Mouse (Mus musculus): ENCODE results near the gene Gls. TPM values are rescaled to one million over a fixed set of nuclear protein-coding genes. Genes with fewer than 3 reads are reported as not detected.

The Gls gene
- polyA plus RNA-seq, 1 experiment from 2014 or later = 8.0 TPM

GRCm38 (mm10) chr1:52264290-52264689 is 31.3 kb upstream of the Gls start:
- H3K27ac ChIP-seq = no peak overlapping the region
- H3K27me3 ChIP-seq = no peaks in the 10 kb centered on the region
- 53% methylated on average over 3 of the region's 3 CpGs for WGBS (ENCODE audit: insufficient replicate concordance)
- H3K9me3 ChIP-seq (replicated peaks) = no peaks in the 10 kb centered on the region
- H3K9ac ChIP-seq = no peak overlapping the region
- H3K4me1 ChIP-seq (replicated peaks) = no peaks in the 10 kb centered on the region
- DNase-seq (no peak), ATAC-seq (ENCODE audit: low read depth) (no peak)
- no peak overlapping the region for H3K4me3 ChIP-seq (replicated peaks)
- H3K36me3 ChIP-seq = no peaks in the 10 kb centered on the region
- H3K4me2 ChIP-seq = no peak overlapping the region

- H3K27me3 ChIP-seq = no peaks in the 10 kb centered on the region
- no peak for DNase-seq
- no peaks in the 10 kb centered on the region for H3K4me1 ChIP-seq (replicated peaks)
- no peak overlapping the region for H3K4me3 ChIP-seq (replicated peaks)
- no peaks in the 10 kb centered on the region for H3K9me3 ChIP-seq (replicated peaks)
- H3K27ac ChIP-seq = no peak overlapping the region
- H3K36me3 ChIP-seq = no peaks in the 10 kb centered on the region
- no peak overlapping the region for H3K9ac ChIP-seq
- ATAC-seq (ENCODE audit: low read depth) = no peak
- 76% methylated on average over 4 of the region's 4 CpGs for WGBS (ENCODE audit: insufficient replicate concordance)
- H3K4me2 ChIP-seq = no peak overlapping the region
These were observed 27.5 kb upstream of the Gls start for GRCm38 (mm10) chr1:52260354-52261090.

- WGBS (ENCODE audit: insufficient replicate concordance) = 69% methylated on average over 9 of the region's 9 CpGs
- Histone ChIP-seq H3K4me3 (replicated peaks) (no peak overlapping the region), H3K4me2 (no peak overlapping the region), H3K9me3 (replicated peaks) (no peaks in the 10 kb centered on the region), H3K4me1 (replicated peaks) (no peaks in the 10 kb centered on the region), H3K9ac (no peak overlapping the region), H3K27ac (no peak overlapping the region), H3K36me3 (no peaks in the 10 kb centered on the region), H3K27me3 (no peaks in the 10 kb centered on the region)
- ATAC-seq (ENCODE audit: low read depth) = no peak
- DNase-seq = no peak
These were observed 25.1 kb upstream of the Gls start for GRCm38 (mm10) chr1:52258006-52258749.

- Histone ChIP-seq H3K4me1 (replicated peaks) (no peaks in the 10 kb centered on the region), H3K4me3 (replicated peaks) (no peak overlapping the region), H3K9me3 (replicated peaks) (no peaks in the 10 kb centered on the region), H3K4me2 (no peak overlapping the region), H3K36me3 (no peaks in the 10 kb centered on the region), H3K9ac (no peak overlapping the region), H3K27ac (no peak overlapping the region), H3K27me3 (no peaks in the 10 kb centered on the region)
- 56% methylated on average over 4 of the region's 4 CpGs for WGBS (ENCODE audit: insufficient replicate concordance)
- ATAC-seq (ENCODE audit: low read depth) (no peak), DNase-seq (no peak)
These were observed 23.9 kb upstream of the Gls start for GRCm38 (mm10) chr1:52256916-52257315.

GRCm38 (mm10) chr1:52256194-52256593 is 23.2 kb upstream of the Gls start:
- no peak overlapping the region for H3K4me2 ChIP-seq
- H3K9me3 ChIP-seq (replicated peaks) = no peaks in the 10 kb centered on the region
- no peaks in the 10 kb centered on the region for H3K4me1 ChIP-seq (replicated peaks)
- H3K36me3 ChIP-seq = no peaks in the 10 kb centered on the region
- ATAC-seq (ENCODE audit: low read depth) (no peak), DNase-seq (no peak)
- no peaks in the 10 kb centered on the region for H3K27me3 ChIP-seq
- no peak overlapping the region for H3K9ac ChIP-seq
- H3K27ac ChIP-seq = no peak overlapping the region
- no peak overlapping the region for H3K4me3 ChIP-seq (replicated peaks)
- 55% methylated on average over 4 of the region's 4 CpGs for WGBS (ENCODE audit: insufficient replicate concordance)

GRCm38 (mm10) chr1:52254411-52254810 is 21.4 kb upstream of the Gls start:
- Histone ChIP-seq H3K4me2 (no peak overlapping the region), H3K27me3 (no peaks in the 10 kb centered on the region), H3K36me3 (no peaks in the 10 kb centered on the region), H3K4me3 (replicated peaks) (no peak overlapping the region), H3K4me1 (replicated peaks) (no peaks in the 10 kb centered on the region), H3K9ac (no peak overlapping the region), H3K27ac (no peak overlapping the region), H3K9me3 (replicated peaks) (no peaks in the 10 kb centered on the region)
- ATAC-seq (ENCODE audit: low read depth) = no peak
- DNase-seq = no peak
- 53% methylated on average over 2 of the region's 2 CpGs for WGBS (ENCODE audit: insufficient replicate concordance)

GRCm38 (mm10) chr1:52253386-52253785 is 20.4 kb upstream of the Gls start:
- no peak overlapping the region for H3K4me2 ChIP-seq
- H3K36me3 ChIP-seq = no peaks in the 10 kb centered on the region
- no peak overlapping the region for H3K27ac ChIP-seq
- DNase-seq = no peak
- ATAC-seq (ENCODE audit: low read depth) = no peak
- H3K4me1 ChIP-seq (replicated peaks) = no peaks in the 10 kb centered on the region
- H3K9ac ChIP-seq = no peak overlapping the region
- no peak overlapping the region for H3K4me3 ChIP-seq (replicated peaks)
- no peaks in the 10 kb centered on the region for H3K27me3 ChIP-seq
- 61% methylated on average over 6 of the region's 6 CpGs for WGBS (ENCODE audit: insufficient replicate concordance)
- no peaks in the 10 kb centered on the region for H3K9me3 ChIP-seq (replicated peaks)

GRCm38 (mm10) chr1:52252447-52252846 is 19.4 kb upstream of the Gls start:
- Histone ChIP-seq H3K4me1 (replicated peaks) (no peaks in the 10 kb centered on the region), H3K27me3 (no peaks in the 10 kb centered on the region), H3K36me3 (no peaks in the 10 kb centered on the region), H3K4me2 (no peak overlapping the region), H3K4me3 (replicated peaks) (no peak overlapping the region), H3K9me3 (replicated peaks) (no peaks in the 10 kb centered on the region), H3K27ac (no peak overlapping the region), H3K9ac (no peak overlapping the region)
- DNase-seq = no peak
- no peak for ATAC-seq (ENCODE audit: low read depth)
- 43% methylated on average over 2 of the region's 2 CpGs for WGBS (ENCODE audit: insufficient replicate concordance)

- H3K9me3 ChIP-seq (replicated peaks) = no peaks in the 10 kb centered on the region
- H3K4me2 ChIP-seq = no peak overlapping the region
- DNase-seq (no peak), ATAC-seq (ENCODE audit: low read depth) (no peak)
- no peaks in the 10 kb centered on the region for H3K4me1 ChIP-seq (replicated peaks)
- no peak overlapping the region for H3K27ac ChIP-seq
- no peaks in the 10 kb centered on the region for H3K36me3 ChIP-seq
- H3K27me3 ChIP-seq = no peaks in the 10 kb centered on the region
- H3K4me3 ChIP-seq (replicated peaks) = no peak overlapping the region
- no peak overlapping the region for H3K9ac ChIP-seq
- WGBS (ENCODE audit: insufficient replicate concordance) = 68% methylated on average over 7 of the region's 7 CpGs
These were observed 18.2 kb upstream of the Gls start for GRCm38 (mm10) chr1:52251038-52251735.

GRCm38 (mm10) chr1:52248899-52249556 is 16.0 kb upstream of the Gls start:
- DNase-seq (no peak), ATAC-seq (ENCODE audit: low read depth) (no peak)
- no peaks in the 10 kb centered on the region for H3K36me3 ChIP-seq
- H3K4me3 ChIP-seq (replicated peaks) = no peak overlapping the region
- H3K27me3 ChIP-seq = no peaks in the 10 kb centered on the region
- no peak overlapping the region for H3K4me2 ChIP-seq
- no peaks in the 10 kb centered on the region for H3K9me3 ChIP-seq (replicated peaks)
- 49% methylated on average over 3 of the region's 3 CpGs for WGBS (ENCODE audit: insufficient replicate concordance)
- H3K9ac ChIP-seq = no peak overlapping the region
- H3K4me1 ChIP-seq (replicated peaks) = no peaks in the 10 kb centered on the region
- H3K27ac ChIP-seq = no peak overlapping the region

- ATAC-seq (ENCODE audit: low read depth) = no peak
- WGBS (ENCODE audit: insufficient replicate concordance) = 62% methylated on average over 3 of the region's 3 CpGs
- H3K36me3 ChIP-seq = no peaks in the 10 kb centered on the region
These were observed 9.2 kb upstream of the Gls start for GRCm38 (mm10) chr1:52242270-52242669.

More at GRCm38 (mm10) chr1:52242270-52242669, 9.2 kb upstream of the Gls start:
- H3K27ac ChIP-seq = no peak overlapping the region
- H3K4me3 ChIP-seq (replicated peaks) = no peak overlapping the region
- no peak overlapping the region for H3K4me2 ChIP-seq
- DNase-seq = no peak
- no peaks in the 10 kb centered on the region for H3K27me3 ChIP-seq
- no peak overlapping the region for H3K9ac ChIP-seq
- H3K4me1 ChIP-seq (replicated peaks) = no peaks in the 10 kb centered on the region
- H3K9me3 ChIP-seq (replicated peaks) = no peaks in the 10 kb centered on the region

Measured in liver, embryonic 13.5 days (tissue).